Mouse (Mus musculus) gastrocnemius, adult 18-20 months (tissue): ENCODE results near the gene Tmem186. TPM values are rescaled to one million over a fixed set of nuclear protein-coding genes. Genes with fewer than 3 reads are reported as not detected.

Experiments
- DNase-seq: peaks from one replicate; pipeline ENCODE4 v3.0.0; 2021; ENCODE audit warnings: low spot score
- microRNA-seq: library from miRNA; unstranded; fragments of <30 nt; microRNA quantifications from one replicate; pipeline ENCODE4 v1.2.0, GENCODE M21; 2021
- total RNA-seq, 2 experiments: library from RNA; stranded (reverse); gene quantifications; 2 replicates each; pipeline ENCODE4 v1.2.3; 2021

Tmem186 gene
- total RNA-seq, 2 experiments from 2014 or later = 12.6 to 12.7 TPM

GRCm38 (mm10) chr16:8613039-8613438, 24.5 kb downstream of the Tmem186 start:
- DNase-seq = no peak

DNA sequence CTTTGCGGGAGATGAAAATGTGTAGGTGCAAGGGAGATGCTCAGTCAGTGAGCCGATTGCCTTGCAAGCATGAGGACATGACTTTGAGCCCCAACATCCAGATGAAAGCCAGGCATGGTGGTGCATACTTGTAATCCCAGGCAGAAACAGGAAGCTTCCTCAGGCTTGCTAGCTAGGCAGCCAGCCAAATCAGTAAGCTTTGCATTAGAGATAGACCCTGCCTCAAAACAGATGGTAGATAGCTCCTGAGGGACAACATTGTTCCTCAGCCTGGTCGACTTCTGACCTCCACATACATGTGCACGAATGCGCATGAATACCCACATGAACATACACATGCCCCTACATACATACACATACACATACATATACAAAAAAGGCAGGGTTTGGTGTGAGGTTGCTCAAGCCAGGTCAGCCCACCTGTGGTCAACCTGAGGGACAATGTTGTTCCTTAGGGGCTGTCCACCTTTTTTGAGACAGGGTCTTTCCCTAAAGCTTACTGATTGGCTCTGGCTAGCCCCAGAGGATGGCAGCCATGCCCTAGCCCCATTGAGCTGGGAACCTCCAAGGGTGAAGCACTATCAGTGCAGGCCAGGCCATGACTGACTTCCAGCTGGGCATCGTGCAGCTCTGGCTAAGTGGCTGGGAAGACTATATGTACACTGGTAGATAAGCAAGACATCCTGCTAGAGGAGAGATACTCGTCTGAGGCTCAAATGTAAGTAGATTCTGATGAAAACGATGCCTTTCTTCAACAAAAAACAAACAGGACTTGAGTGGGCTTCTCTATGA, 25.1 kb downstream of the Tmem186 start:
- DNase-seq = no peak

DNA sequence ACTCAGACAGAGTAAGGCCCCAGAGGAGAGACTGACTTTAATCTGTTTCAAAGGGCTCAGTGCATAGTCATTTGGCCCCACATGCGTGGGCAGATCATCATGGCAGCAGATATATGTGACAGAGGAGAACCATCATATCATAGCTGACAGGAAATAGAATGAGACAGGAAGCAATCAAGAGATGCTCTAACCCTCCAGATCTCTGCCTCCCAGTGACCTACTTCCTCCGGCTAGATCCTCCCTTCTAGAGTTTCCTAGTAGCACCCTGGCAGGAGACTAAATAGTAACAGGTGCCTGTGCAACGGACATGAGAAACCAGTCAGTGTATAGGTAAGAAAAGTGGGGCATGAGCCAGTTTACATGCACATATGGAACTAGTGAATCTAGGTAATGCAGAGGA, 27.1 kb downstream of the Tmem186 start:
- DNase-seq = no peak

DNA sequence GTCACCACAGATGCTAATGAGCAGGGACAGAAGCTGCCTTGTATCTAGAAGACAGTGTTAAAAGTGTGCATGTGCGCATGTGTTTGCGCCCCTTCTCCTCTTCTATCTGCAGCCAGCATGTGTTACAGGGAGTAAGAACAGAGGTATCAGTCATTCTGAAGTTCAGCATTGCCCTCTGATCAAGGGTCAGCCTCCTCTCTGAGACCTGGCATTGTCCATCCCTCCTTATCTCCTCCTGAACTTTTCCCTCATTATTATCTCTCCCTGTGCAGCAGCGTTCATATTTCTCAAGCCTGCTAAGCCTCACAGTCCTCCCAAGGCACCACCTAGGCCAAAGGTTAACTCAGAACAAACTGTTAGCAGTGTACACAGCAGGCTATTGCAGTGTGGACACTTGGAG, 33.7 kb downstream of the Tmem186 start:
- DNase-seq = no peak

GRCm38 (mm10) chr16:8597516-8597915, 40.0 kb downstream of the Tmem186 start:
- no peak for DNase-seq

DNA sequence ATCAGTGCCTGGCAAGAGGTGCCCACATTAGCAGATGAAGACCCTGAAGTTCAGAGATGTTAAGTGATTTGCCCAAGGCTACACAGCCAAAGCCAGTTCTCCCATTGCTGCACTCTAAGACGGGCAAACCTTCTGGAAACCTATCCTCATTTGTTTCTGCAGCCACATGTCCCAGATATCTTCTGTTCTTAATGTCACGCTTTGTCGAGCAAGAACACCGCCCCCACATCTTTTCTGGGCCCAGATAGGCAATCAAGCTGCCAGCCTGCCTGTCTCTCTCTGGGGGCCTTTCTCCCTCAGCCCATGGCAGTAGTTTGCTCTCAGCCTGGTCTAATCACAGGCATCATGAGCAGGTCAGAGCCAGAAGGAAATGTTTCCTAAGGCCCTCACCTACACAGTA, 41.2 kb downstream of the Tmem186 start:
- no peak for DNase-seq

DNA sequence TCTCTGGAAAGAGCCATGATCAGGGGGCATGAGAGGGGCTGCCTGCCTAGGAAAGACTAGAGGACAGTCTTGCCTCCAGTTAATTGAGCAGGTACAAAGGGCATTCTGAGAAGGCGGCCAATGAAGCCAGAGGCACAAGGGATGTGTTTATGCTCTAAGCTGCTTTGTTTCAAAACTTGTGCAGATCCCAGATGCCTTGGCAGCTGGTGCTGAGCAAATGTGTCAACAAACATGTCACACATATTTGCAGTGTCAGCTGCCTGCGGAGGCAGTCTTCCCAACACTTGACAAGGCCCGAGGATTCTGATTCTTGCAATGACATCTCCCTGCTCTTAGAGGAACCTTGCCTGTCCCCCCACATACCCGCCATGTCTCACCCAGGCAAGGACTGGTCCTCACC, 42.1 kb downstream of the Tmem186 start:
- DNase-seq = no peak

DNA sequence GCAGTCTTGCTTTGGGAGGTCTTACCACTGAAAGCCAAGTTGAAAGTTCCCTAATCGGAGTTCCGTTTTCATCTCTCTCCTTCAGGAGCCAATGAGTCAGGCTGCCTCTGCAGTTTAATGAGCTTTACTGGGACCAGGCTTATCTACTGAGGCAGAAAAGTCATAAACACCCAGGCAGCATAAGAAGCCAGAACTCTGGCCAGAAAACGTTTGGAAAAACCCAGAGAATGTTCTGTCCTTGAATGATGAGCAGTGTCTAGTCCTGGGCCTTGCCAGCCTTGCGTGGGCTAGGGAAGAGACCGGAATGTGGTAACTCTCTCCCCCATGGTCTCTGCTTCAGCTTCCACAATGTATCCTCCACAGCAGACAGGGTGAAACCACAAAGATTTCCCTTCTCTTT, 52.5 kb downstream of the Tmem186 start:
- no peak for DNase-seq

DNA sequence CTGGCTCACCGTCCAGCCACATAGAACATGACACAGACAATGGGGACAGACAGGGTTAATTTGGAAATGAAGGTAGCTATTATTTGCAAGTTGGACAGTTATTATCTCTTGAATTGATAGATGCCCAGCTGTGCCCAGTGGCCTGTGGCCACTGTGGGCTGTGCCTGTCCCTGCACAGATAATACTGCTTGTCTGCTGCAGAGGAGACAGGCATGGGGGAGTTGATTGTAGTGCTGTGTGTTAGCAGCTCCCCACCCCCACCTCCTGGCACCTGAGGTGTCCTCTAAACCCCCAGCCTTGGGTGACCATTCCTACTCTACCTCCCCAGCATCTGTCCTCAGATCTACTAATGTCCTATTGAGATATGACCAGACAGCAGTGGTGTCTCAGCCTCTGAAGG, 53.3 kb downstream of the Tmem186 start:
- DNase-seq = no peak

Small RNA genes lying within 50 kb of the gene (microRNA-seq; reads per million reads assigned to microRNA genes)
- not detected for gene Gm22137

Other genes with a start within 250 kb of the Tmem186 start
- not detected for gene Tmem114, start 212.6 kb downstream of the Tmem186 start, total RNA-seq
- 10 to 100 TPM; 77.7 to 94.2 TPM for gene Mettl22, start 166.9 kb downstream of the Tmem186 start, total RNA-seq
- 1 to 10 TPM; 1.7 to 2.3 TPM for gene Abat, start 124.3 kb downstream of the Tmem186 start, total RNA-seq
- 10 to 100 TPM; 18.9 to 20.1 TPM for gene Pmm2, start within 50 bp of the Tmem186 start, total RNA-seq
- gene Carhsp1, start 34.4 kb upstream of the Tmem186 start, total RNA-seq = 1 to 10 TPM; 4.7 to 7.9 TPM
- gene Gm5767, start 43.1 kb upstream of the Tmem186 start, total RNA-seq = not detected
- 10 to 100 TPM; 56.1 to 62.5 TPM for gene Usp7, start 154.6 kb upstream of the Tmem186 start, total RNA-seq
- 10 to 100 TPM; 78.1 to 92.4 TPM for gene 1810013L24Rik, start 192.4 kb upstream of the Tmem186 start, total RNA-seq